Mouse (Mus musculus) MEL (cell line): ENCODE data around the gene Rhof. TPM values are rescaled to one million over a fixed set of nuclear protein-coding genes. Genes with fewer than 3 reads are reported as not detected.

Experiments
- DNase-seq: peaks from one replicate; pipeline ENCODE4 v3.0.0; 2011; ENCODE audit warnings: low read depth, low spot score
- H3K27ac ChIP-seq: 2 replicates; pipeline ENCODE4 v1.5.1; 2012; ENCODE audit warnings: low read depth, mild to moderate bottlenecking, control low read depth, low read length, moderate library complexity; ENCODE audit not compliant: control insufficient read depth
- H3K27me3 ChIP-seq, 2 experiments: fragments of 150-350 bp in 1 of 2; sonication (generic) in 1 of 2; 2 replicates each; pipeline ENCODE4 v1.6.1; 2012; ENCODE audit warnings: low read length in 2 of 2, mild to moderate bottlenecking in 2 of 2, improper control_type of control experiment in 1 of 2, moderate library complexity in 1 of 2; ENCODE audit not compliant: insufficient read depth in 2 of 2, control insufficient read depth in 1 of 2
- H3K36me3 ChIP-seq, 2 experiments: 2 replicates each; pipeline ENCODE4 v1.6.1; 2012 to 2014; ENCODE audit warnings: low read length in 2 of 2, improper control_type of control experiment in 1 of 2, inconsistent platforms in 1 of 2, mild to moderate bottlenecking in 1 of 2; ENCODE audit not compliant: insufficient read depth in 2 of 2, control insufficient read depth in 1 of 2
- H3K4me1 ChIP-seq, 2 experiments: fragments of 150-350 bp in 1 of 2; sonication (generic) in 1 of 2; 2 replicates each; pipeline ENCODE4 v1.6.1; 2012; ENCODE audit warnings: low read length in 2 of 2, improper control_type of control experiment in 1 of 2, mild to moderate bottlenecking in 1 of 2; ENCODE audit not compliant: insufficient read depth in 2 of 2, control insufficient read depth in 1 of 2
- H3K4me3 ChIP-seq, 2 experiments: fragments of 150-350 bp in 1 of 2; sonication (generic) in 1 of 2; 2 replicates each; pipeline ENCODE4 v1.5.1; 2012; ENCODE audit warnings: low read depth in 2 of 2, low read length in 2 of 2, mild to moderate bottlenecking in 2 of 2, moderate library complexity in 2 of 2, control low read depth in 1 of 2, improper control_type of control experiment in 1 of 2; ENCODE audit not compliant: control insufficient read depth in 1 of 2, insufficient read depth in 1 of 2
- H3K79me2 ChIP-seq: 2 replicates; pipeline ENCODE4 v1.6.1; 2012; ENCODE audit warnings: mild to moderate bottlenecking, low read length, moderate library complexity; ENCODE audit not compliant: control insufficient read depth, poor library complexity, insufficient read depth
- H3K9ac ChIP-seq: 2 replicates; pipeline ENCODE4 v1.6.1; 2012; ENCODE audit warnings: low read depth, mild to moderate bottlenecking, control low read depth, low read length, moderate library complexity; ENCODE audit not compliant: control insufficient read depth, poor library complexity, severe bottlenecking
- H3K9me3 ChIP-seq: fragments of 150-350 bp; sonication (generic); replicated peaks from 2 replicates; pipeline ENCODE4 v1.6.1; 2012; ENCODE audit warnings: mild to moderate bottlenecking, low read length, improper control_type of control experiment, moderate library complexity; ENCODE audit not compliant: insufficient read depth
- ELF1 ChIP-seq: IDR thresholded peaks from 2 replicates; pipeline ENCODE4 v1.6.1; 2014; ENCODE audit warnings: low read depth, mild to moderate bottlenecking, inconsistent platforms, low read length, improper control_type of control experiment, moderate library complexity
- EP300 ChIP-seq, 2 experiments: IDR thresholded peaks; 2 replicates each; pipeline ENCODE4 v1.6.1; 2011; ENCODE audit warnings: improper control_type of control experiment in 2 of 2, low read length in 2 of 2, low read depth in 1 of 2, mild to moderate bottlenecking in 1 of 2
- ETS1 ChIP-seq: IDR thresholded peaks from 2 replicates; pipeline ENCODE4 v1.6.1; 2012; ENCODE audit warnings: low read depth, mild to moderate bottlenecking, inconsistent platforms, low read length, improper control_type of control experiment, moderate library complexity
- GATA1 ChIP-seq: IDR thresholded peaks from 2 replicates; pipeline ENCODE4 v1.6.1; 2011; ENCODE audit warnings: low read depth, low read length, improper control_type of control experiment
- HCFC1 ChIP-seq: IDR thresholded peaks from 2 replicates; pipeline ENCODE4 v1.6.1; 2012; ENCODE audit warnings: low read depth, mild to moderate bottlenecking, inconsistent platforms, low read length, improper control_type of control experiment, moderate library complexity
- MAX ChIP-seq: IDR thresholded peaks from 2 replicates; pipeline ENCODE4 v1.6.1; 2011; ENCODE audit warnings: low read length, improper control_type of control experiment
- MEF2A ChIP-seq: IDR thresholded peaks from 2 replicates; pipeline ENCODE4 v1.6.1; 2014; ENCODE audit warnings: low read depth, mild to moderate bottlenecking, inconsistent platforms, low read length, improper control_type of control experiment; ENCODE audit not compliant: poor library complexity, insufficient replicate concordance, severe bottlenecking; ENCODE audit errors: extremely low read depth
- NRF1 ChIP-seq: IDR thresholded peaks from 2 replicates; pipeline ENCODE4 v1.6.1; 2014; ENCODE audit warnings: low read depth, mild to moderate bottlenecking, inconsistent platforms, low read length, improper control_type of control experiment, moderate library complexity; ENCODE audit not compliant: poor library complexity, insufficient read depth, severe bottlenecking
- POLR2A ChIP-seq, 2 experiments: IDR thresholded peaks; 2 replicates each; pipeline ENCODE4 v1.6.1; 2011 to 2012; ENCODE audit warnings: low read length in 2 of 2, mild to moderate bottlenecking in 2 of 2, control low read depth in 1 of 2, improper control_type of control experiment in 1 of 2, low read depth in 1 of 2, moderate library complexity in 1 of 2; ENCODE audit not compliant: control insufficient read depth in 1 of 2, insufficient read depth in 1 of 2, poor library complexity in 1 of 2
- SIN3A ChIP-seq: IDR thresholded peaks from 2 replicates; pipeline ENCODE4 v1.6.1; 2012; ENCODE audit warnings: low read length, improper control_type of control experiment, inconsistent platforms
- TAL1 ChIP-seq: IDR thresholded peaks from 2 replicates; pipeline ENCODE4 v1.6.1; 2012; ENCODE audit warnings: mild to moderate bottlenecking, inconsistent platforms, low read length, moderate library complexity, mixed read lengths
- TBP ChIP-seq: IDR thresholded peaks from 2 replicates; pipeline ENCODE4 v1.8.0; 2011; ENCODE audit warnings: low read depth, low read length, improper control_type of control experiment
- TCF12 ChIP-seq: IDR thresholded peaks from 2 replicates; pipeline ENCODE4 v1.6.1; 2014; ENCODE audit warnings: low read depth, mild to moderate bottlenecking, inconsistent platforms, low read length, improper control_type of control experiment, moderate library complexity
- USF2 ChIP-seq, 2 experiments: IDR thresholded peaks; 2 replicates each; pipeline ENCODE4 v1.6.1; 2011 to 2012; ENCODE audit warnings: improper control_type of control experiment in 2 of 2, low read length in 2 of 2, borderline replicate concordance in 1 of 2, inconsistent platforms in 1 of 2, low read depth in 1 of 2, mild to moderate bottlenecking in 1 of 2; ENCODE audit not compliant: insufficient read depth in 1 of 2
- ZKSCAN1 ChIP-seq: IDR thresholded peaks from 2 replicates; pipeline ENCODE4 v1.6.1; 2012; ENCODE audit warnings: low read depth, mild to moderate bottlenecking, inconsistent platforms, low read length, improper control_type of control experiment, moderate library complexity
- ZNF384 ChIP-seq: IDR thresholded peaks from 2 replicates; pipeline ENCODE4 v1.6.1; 2012; ENCODE audit warnings: low read depth, mild to moderate bottlenecking, inconsistent platforms, low read length, improper control_type of control experiment
- polyA plus RNA-seq, 2 experiments: library from polyadenylated mRNA; stranded (reverse) in 1 of 2; unstranded in 1 of 2; fragments of >175 nt in 1 of 2; fragments of >200 nt in 1 of 2; gene quantifications; 2 replicates each; pipeline versions ENCODE4 v1.2.1 to v1.2.4; 2012; ENCODE audit warnings: low replicate concordance in 2 of 2, low read depth in 1 of 2; ENCODE audit not compliant: insufficient read length in 2 of 2, insufficient read depth in 1 of 2, missing spikeins in 1 of 2
- total RNA-seq: library from RNA; depleted of rRNA; stranded (reverse); fragments of 300-350 nt; gene quantifications from 2 replicates; pipeline ENCODE4 v1.2.3, GENCODE M21; 2012

Rhof gene
- total and polyA plus RNA-seq, 3 experiments, result 2.5 to 10.4 TPM; not detected in 1

DNA sequence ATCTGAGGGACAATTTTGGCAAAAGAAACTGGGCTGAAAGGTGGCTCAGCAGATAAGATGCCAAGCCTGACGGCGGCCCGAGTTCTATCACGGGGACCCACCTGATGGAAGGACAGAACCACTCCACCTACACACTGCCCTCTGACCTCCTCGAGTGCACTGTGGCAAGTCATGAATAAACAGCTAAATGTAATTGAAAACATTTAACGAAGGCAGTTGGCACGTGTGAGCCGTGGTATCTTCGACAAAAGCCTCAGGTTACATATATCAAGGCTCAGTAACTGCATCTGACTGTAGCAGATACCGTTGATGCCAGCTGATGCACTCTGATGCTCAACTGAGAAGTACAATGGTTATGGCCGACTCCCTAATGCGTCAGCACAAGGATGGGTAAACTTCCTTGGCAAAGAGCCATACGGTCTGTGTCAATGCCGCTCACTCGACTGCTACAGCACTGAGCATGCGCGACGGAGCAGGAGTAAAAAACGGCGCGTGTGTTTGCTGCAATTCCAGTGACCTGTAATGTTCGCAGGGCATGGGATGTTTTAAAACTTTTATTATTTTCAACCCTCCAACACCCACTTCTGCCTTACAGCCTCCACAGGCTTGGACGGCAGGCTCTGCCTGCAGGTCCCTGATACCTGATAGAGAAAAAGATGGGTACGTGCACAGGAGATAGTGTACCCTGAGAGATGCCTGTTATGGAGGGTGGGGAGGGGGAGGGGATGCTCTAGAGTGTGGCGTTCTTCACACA is 38.1 kb downstream of the Rhof start (continued):
- TF ChIP-seq MAX (peak; percentile 80), USF2 (IDR thresholded peaks at IDR 0.05; ENCODE audit: borderline replicate concordance in 1 of 2, insufficient read depth in 1 of 2, low read depth in 1 of 2, low read length in 2 of 2) (0 out of 4 replicates have a peak, but pooled peaks of 1 of the 2 experiments have one; percentile 6), ZNF384 (no peak), GATA1 (peak; percentile 77)

DNA sequence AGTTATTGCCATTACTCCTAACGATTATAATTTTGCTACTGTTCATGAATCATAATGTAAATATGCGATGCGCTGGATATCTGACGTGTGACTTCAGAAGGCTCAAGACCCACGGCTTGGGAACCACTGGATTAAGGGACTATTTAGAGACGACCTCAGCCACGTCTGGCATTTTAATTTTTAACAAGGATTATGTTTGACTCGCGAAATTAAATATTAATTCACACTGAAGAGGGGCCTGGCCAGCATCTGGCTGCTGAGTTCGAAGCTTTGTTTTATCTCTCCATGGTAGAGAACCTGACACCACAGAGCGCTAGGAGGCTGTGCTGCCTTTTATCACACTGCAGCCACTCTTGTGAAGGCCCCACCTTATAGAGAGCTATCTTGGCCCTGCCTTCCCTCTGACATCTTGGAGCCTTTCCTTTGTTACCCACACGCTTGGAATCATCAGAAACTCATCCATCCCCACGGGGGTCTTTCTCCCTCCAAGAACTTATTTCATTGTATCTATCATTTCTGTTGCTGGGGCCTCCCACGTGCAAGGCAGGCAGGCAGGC is 39.3 kb downstream of the Rhof start:
- peak; percentile 56; the same call in 1 of the 2 replicates for TF ChIP-seq ETS1
- peak; percentile 81 for TF ChIP-seq TAL1
- no peak for TF ChIP-seq MEF2A
- TF ChIP-seq SIN3A, result no peak
- peak; percentile 70 to 80; a peak in 3 of 4 replicates for TF ChIP-seq EP300 (IDR thresholded peaks at IDR 0.05; ENCODE audit: low read depth in 1 of 2, low read length in 2 of 2)
- no peak for TF ChIP-seq NRF1
- no peak for TF ChIP-seq ZKSCAN1
- peak; percentile 87 for TF ChIP-seq TCF12
- TF ChIP-seq HCFC1, result no peak
- TF ChIP-seq GATA1, result peak; percentile 88
- no peak for TF ChIP-seq ELF1
- TF ChIP-seq TBP, result peak; percentile 65
- peak in 1 of 2 experiments; percentile 49; a peak in 1 of 4 replicates for TF ChIP-seq POLR2A (IDR thresholded peaks at IDR 0.05; ENCODE audit: control insufficient read depth in 1 of 2, insufficient read depth in 1 of 2, low read depth in 1 of 2, low read length in 2 of 2, poor library complexity in 1 of 2)
- Histone ChIP-seq H3K4me3 (peak overlapping the region in 1 of 2 experiments; percentile 14; a peak in 2 of 4 replicates), H3K79me2 (no peaks in the 10 kb centered on the region), H3K9ac (peak overlapping the region; percentile 45), H3K36me3 (peaks cover 0 to 20% of the 10 kb centered on the region in 2 experiments; a peak in 2 of 4 replicates), H3K4me1 (peaks cover 6 to 22% of the 10 kb centered on the region in 2 experiments; a peak in 3 of 4 replicates), H3K27ac (peak overlapping the region; percentile 81), H3K27me3 (no peaks in the 10 kb centered on the region), H3K9me3 (no peaks in the 10 kb centered on the region)
- peak; percentile 91 for DNase-seq
